Mouse (Mus musculus): ENCODE results near the gene Arl16. TPM values are rescaled to one million over a fixed set of nuclear protein-coding genes. Genes with fewer than 3 reads are reported as not detected.
A peak's percentile ranks its signal among the peaks of the same experiment; 100 is the strongest.

Gene Arl16
- polyA plus RNA-seq, 1 experiment, result 13.2 TPM

DNA sequence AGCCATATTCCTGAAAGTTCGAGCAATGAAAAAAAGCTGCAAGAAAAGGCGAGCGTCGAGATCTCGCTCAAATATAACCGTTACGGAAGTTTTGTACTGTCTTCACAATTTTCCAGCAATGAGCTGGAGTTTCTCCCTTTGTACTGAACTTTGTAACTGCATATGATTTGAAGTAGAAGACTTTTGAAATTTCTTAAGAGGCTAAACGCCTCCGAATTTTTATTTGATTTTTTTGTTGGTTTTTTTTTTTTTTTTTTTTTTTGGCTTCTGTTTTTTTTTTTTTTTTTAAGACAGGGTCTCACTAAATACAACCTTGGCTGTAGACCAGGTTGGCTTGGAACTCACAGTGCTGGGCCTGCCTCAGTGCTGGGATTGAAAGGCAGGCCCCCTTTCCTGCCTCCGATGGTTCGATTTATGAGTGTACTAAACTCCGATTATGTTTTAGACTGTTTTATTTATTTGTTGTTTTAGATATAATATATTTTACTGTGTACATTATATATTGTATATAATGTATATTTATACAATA lies 29.5 kb downstream of the Arl16 start:
- Histone ChIP-seq H3K27me3 (ENCODE audit: control insufficient read depth, insufficient read depth, low read length) (no peaks in the 10 kb centered on the region), H3K4me1 (ENCODE audit: control insufficient read depth, insufficient read depth, insufficient read length) (no peaks in the 10 kb centered on the region), H3K36me3 (ENCODE audit: control insufficient read depth, insufficient read depth, low read length) (peaks cover 4% of the 10 kb centered on the region), H3K27ac (ENCODE audit: insufficient read depth, low read length) (no peak overlapping the region), H3K4me3 (ENCODE audit: extremely low read depth, insufficient read depth, insufficient read length) (peak overlapping the region; percentile 88)
- WGBS, result 24% methylated on average over 12 of the region's 12 CpGs
- TF ChIP-seq POLR2A (IDR thresholded peaks at IDR 0.05; ENCODE audit: low read depth, low read length) (no peak), CTCF (IDR thresholded peaks at IDR 0.05; ENCODE audit: extremely low read depth, insufficient read depth, insufficient read length, insufficient replicate concordance) (no peak)
- peak in 1 of 2 experiments; percentile 9 for DNase-seq (ENCODE audit: low read depth in 1 of 2, low spot score in 2 of 2)

GRCm38 (mm10) chr11:120437152-120437856 lies 30.1 kb downstream of the Arl16 start, which contains the start of gene Nploc4:
Nploc4 (minus strand) TSS chr11:120437708.
- peak; percentile 66 to 78 for DNase-seq (ENCODE audit: low read depth in 1 of 2, low spot score in 2 of 2)
- Histone ChIP-seq H3K36me3 (ENCODE audit: control insufficient read depth, insufficient read depth, low read length) (peaks cover 10% of the 10 kb centered on the region), H3K27me3 (ENCODE audit: control insufficient read depth, insufficient read depth, low read length) (no peaks in the 10 kb centered on the region), H3K4me1 (ENCODE audit: control insufficient read depth, insufficient read depth, insufficient read length) (no peaks in the 10 kb centered on the region), H3K27ac (ENCODE audit: insufficient read depth, low read length) (peak within 1 kb of the TSS; percentile 54), H3K4me3 (ENCODE audit: extremely low read depth, insufficient read depth, insufficient read length) (peak within 1 kb of the TSS; percentile 88)
- TF ChIP-seq CTCF (IDR thresholded peaks at IDR 0.05; ENCODE audit: extremely low read depth, insufficient read depth, insufficient read length, insufficient replicate concordance) (no peak), POLR2A (IDR thresholded peaks at IDR 0.05; ENCODE audit: low read depth, low read length) (peak; percentile 38; the same call in 1 of the 2 replicates)
- WGBS, result under 1% methylated on average over 73 of the region's 77 CpGs

- 84% methylated on average over 3 of the region's 3 CpGs for WGBS
- Histone ChIP-seq H3K27me3 (ENCODE audit: control insufficient read depth, insufficient read depth, low read length) (no peaks in the 10 kb centered on the region), H3K36me3 (ENCODE audit: control insufficient read depth, insufficient read depth, low read length) (peaks cover 31% of the 10 kb centered on the region), H3K27ac (ENCODE audit: insufficient read depth, low read length) (no peak overlapping the region), H3K4me3 (ENCODE audit: extremely low read depth, insufficient read depth, insufficient read length) (no peak overlapping the region), H3K4me1 (ENCODE audit: control insufficient read depth, insufficient read depth, insufficient read length) (no peaks in the 10 kb centered on the region)
- TF ChIP-seq CTCF (IDR thresholded peaks at IDR 0.05; ENCODE audit: extremely low read depth, insufficient read depth, insufficient read length, insufficient replicate concordance), result no peak
- DNase-seq (ENCODE audit: low read depth in 1 of 2, low spot score in 2 of 2), result no peak
Measured at GRCm38 (mm10) chr11:120426727-120427126, 40.7 kb downstream of the Arl16 start.

- Histone ChIP-seq H3K27me3 (ENCODE audit: control insufficient read depth, insufficient read depth, low read length) (no peaks in the 10 kb centered on the region), H3K27ac (ENCODE audit: insufficient read depth, low read length) (no peak overlapping the region), H3K36me3 (ENCODE audit: control insufficient read depth, insufficient read depth, low read length) (peaks cover 37% of the 10 kb centered on the region), H3K4me1 (ENCODE audit: control insufficient read depth, insufficient read depth, insufficient read length) (no peaks in the 10 kb centered on the region), H3K4me3 (ENCODE audit: extremely low read depth, insufficient read depth, insufficient read length) (no peak overlapping the region)
- WGBS, result 71% methylated on average over 9 of the region's 9 CpGs
- TF ChIP-seq POLR2A (IDR thresholded peaks at IDR 0.05; ENCODE audit: low read depth, low read length), result no peak
- TF ChIP-seq CTCF (IDR thresholded peaks at IDR 0.05; ENCODE audit: extremely low read depth, insufficient read depth, insufficient read length, insufficient replicate concordance), result peak; percentile 57; the same call in 1 of the 2 replicates
- DNase-seq (ENCODE audit: low read depth in 1 of 2, low spot score in 2 of 2), result peak; percentile 14 to 45
Measured at GRCm38 (mm10) chr11:120423569-120424295, 43.7 kb downstream of the Arl16 start.

- Histone ChIP-seq H3K27me3 (ENCODE audit: control insufficient read depth, insufficient read depth, low read length) (no peaks in the 10 kb centered on the region), H3K4me3 (ENCODE audit: extremely low read depth, insufficient read depth, insufficient read length) (no peak overlapping the region), H3K36me3 (ENCODE audit: control insufficient read depth, insufficient read depth, low read length) (peaks cover 34% of the 10 kb centered on the region), H3K27ac (ENCODE audit: insufficient read depth, low read length) (no peak overlapping the region), H3K4me1 (ENCODE audit: control insufficient read depth, insufficient read depth, insufficient read length) (no peaks in the 10 kb centered on the region)
- WGBS, result 66% methylated on average over 13 of the region's 13 CpGs
- no peak for DNase-seq (ENCODE audit: low read depth in 1 of 2, low spot score in 2 of 2)
- TF ChIP-seq CTCF (IDR thresholded peaks at IDR 0.05; ENCODE audit: extremely low read depth, insufficient read depth, insufficient read length, insufficient replicate concordance), result no peak
- no peak for TF ChIP-seq POLR2A (IDR thresholded peaks at IDR 0.05; ENCODE audit: low read depth, low read length)
Measured at GRCm38 (mm10) chr11:120422651-120423568, 44.5 kb downstream of the Arl16 start.

GRCm38 (mm10) chr11:120418592-120418991 lies 48.8 kb downstream of the Arl16 start:
- no peak for TF ChIP-seq POLR2A (IDR thresholded peaks at IDR 0.05; ENCODE audit: low read depth, low read length)
- no peak for TF ChIP-seq CTCF (IDR thresholded peaks at IDR 0.05; ENCODE audit: extremely low read depth, insufficient read depth, insufficient read length, insufficient replicate concordance)
- WGBS, result 95% methylated on average over 1 of the region's 1 CpGs
- no peaks in the 10 kb centered on the region for H3K27me3 ChIP-seq (ENCODE audit: control insufficient read depth, insufficient read depth, low read length)

More at GRCm38 (mm10) chr11:120418592-120418991, 48.8 kb downstream of the Arl16 start:
- Histone ChIP-seq H3K4me1 (ENCODE audit: control insufficient read depth, insufficient read depth, insufficient read length) (no peaks in the 10 kb centered on the region), H3K27ac (ENCODE audit: insufficient read depth, low read length) (no peak overlapping the region), H3K4me3 (ENCODE audit: extremely low read depth, insufficient read depth, insufficient read length) (no peak overlapping the region), H3K36me3 (ENCODE audit: control insufficient read depth, insufficient read depth, low read length) (peaks cover 24% of the 10 kb centered on the region)
- no peak for DNase-seq (ENCODE audit: low read depth in 1 of 2, low spot score in 2 of 2)
